Mouse (Mus musculus): ENCODE measurements at regions not wholly inside any gene's neighbourhood (a gene's known extent, or its start where the extent isn't known, plus 50 kb on each side); places are given as distances from the start of the nearest gene placed in this dataset.

GRCm38 (mm10) chr10:17516068-17516467 lies 206.9 kb upstream of the Cited2 start:
- H3K27me3 ChIP-seq (ENCODE audit: control insufficient read depth, insufficient read depth, low read length) = no peaks in the 10 kb centered on the region
- ATAC-seq (replicated peaks; ENCODE audit: extremely low read depth, insufficient read depth, low FRiP score) = no peak
- H3K4me2 ChIP-seq (ENCODE audit: low read depth, low read length) = no peak overlapping the region
- H3K9me3 ChIP-seq (replicated peaks; ENCODE audit: control insufficient read depth, low read length) = no peaks in the 10 kb centered on the region
- H3K4me1 ChIP-seq (ENCODE audit: control insufficient read depth, insufficient read depth, low read length) = no peaks in the 10 kb centered on the region
- WGBS = 91% methylated on average over 2 of the region's 2 CpGs
- H3K36me3 ChIP-seq (ENCODE audit: control insufficient read depth, insufficient read depth) = no peaks in the 10 kb centered on the region
- H3K27ac ChIP-seq (ENCODE audit: low read length) = no peak overlapping the region
- H3K4me3 ChIP-seq (ENCODE audit: low read length) = no peak overlapping the region
- H3K9ac ChIP-seq (ENCODE audit: low read length) = no peak overlapping the region

- H3K4me2 ChIP-seq (ENCODE audit: low read depth, low read length) = no peak overlapping the region
- H3K27me3 ChIP-seq (ENCODE audit: control insufficient read depth, insufficient read depth, low read length) = no peaks in the 10 kb centered on the region
- no peak overlapping the region for H3K9ac ChIP-seq (ENCODE audit: low read length)
- no peaks in the 10 kb centered on the region for H3K4me1 ChIP-seq (ENCODE audit: control insufficient read depth, insufficient read depth, low read length)
- H3K4me3 ChIP-seq (ENCODE audit: low read length) = no peak overlapping the region
- H3K36me3 ChIP-seq (ENCODE audit: control insufficient read depth, insufficient read depth) = no peaks in the 10 kb centered on the region
- no peak overlapping the region for H3K27ac ChIP-seq (ENCODE audit: low read length)
- no peaks in the 10 kb centered on the region for H3K9me3 ChIP-seq (replicated peaks; ENCODE audit: control insufficient read depth, low read length)
- 68% methylated on average over 9 of the region's 9 CpGs for WGBS
- ATAC-seq (replicated peaks; ENCODE audit: extremely low read depth, insufficient read depth, low FRiP score) = no peak
These were observed 204.4 kb upstream of the Cited2 start for GRCm38 (mm10) chr10:17518423-17519175.

- Histone ChIP-seq H3K4me2 (ENCODE audit: low read depth, low read length) (peak overlapping the region; percentile 15; the same call in 1 of the 2 replicates), H3K27ac (ENCODE audit: low read length) (peak overlapping the region; percentile 55; the same call in 1 of the 2 replicates), H3K9me3 (replicated peaks; ENCODE audit: control insufficient read depth, low read length) (no peaks in the 10 kb centered on the region), H3K4me1 (ENCODE audit: control insufficient read depth, insufficient read depth, low read length) (no peaks in the 10 kb centered on the region), H3K9ac (ENCODE audit: low read length) (no peak overlapping the region), H3K4me3 (ENCODE audit: low read length) (no peak overlapping the region), H3K36me3 (ENCODE audit: control insufficient read depth, insufficient read depth) (no peaks in the 10 kb centered on the region), H3K27me3 (ENCODE audit: control insufficient read depth, insufficient read depth, low read length) (no peaks in the 10 kb centered on the region)
- WGBS = 38% methylated on average over 5 of the region's 5 CpGs
- no peak for ATAC-seq (replicated peaks; ENCODE audit: extremely low read depth, insufficient read depth, low FRiP score)
These were observed 200.9 kb upstream of the Cited2 start for GRCm38 (mm10) chr10:17522026-17522541.

GRCm38 (mm10) chr10:17523558-17524328 lies 199.3 kb upstream of the Cited2 start:
- ATAC-seq (replicated peaks; ENCODE audit: extremely low read depth, insufficient read depth, low FRiP score) = no peak
- Histone ChIP-seq H3K9me3 (replicated peaks; ENCODE audit: control insufficient read depth, low read length) (no peaks in the 10 kb centered on the region), H3K4me3 (ENCODE audit: low read length) (no peak overlapping the region), H3K9ac (ENCODE audit: low read length) (no peak overlapping the region), H3K4me1 (ENCODE audit: control insufficient read depth, insufficient read depth, low read length) (no peaks in the 10 kb centered on the region), H3K36me3 (ENCODE audit: control insufficient read depth, insufficient read depth) (no peaks in the 10 kb centered on the region), H3K27me3 (ENCODE audit: control insufficient read depth, insufficient read depth, low read length) (no peaks in the 10 kb centered on the region), H3K4me2 (ENCODE audit: low read depth, low read length) (no peak overlapping the region), H3K27ac (ENCODE audit: low read length) (no peak overlapping the region)
- 58% methylated on average over 6 of the region's 6 CpGs for WGBS

GRCm38 (mm10) chr10:17527151-17527737 lies 195.8 kb upstream of the Cited2 start:
- Histone ChIP-seq H3K36me3 (ENCODE audit: control insufficient read depth, insufficient read depth) (no peaks in the 10 kb centered on the region), H3K9ac (ENCODE audit: low read length) (no peak overlapping the region), H3K27ac (ENCODE audit: low read length) (no peak overlapping the region), H3K4me3 (ENCODE audit: low read length) (no peak overlapping the region), H3K9me3 (replicated peaks; ENCODE audit: control insufficient read depth, low read length) (no peaks in the 10 kb centered on the region), H3K4me1 (ENCODE audit: control insufficient read depth, insufficient read depth, low read length) (peaks cover 8% of the 10 kb centered on the region), H3K27me3 (ENCODE audit: control insufficient read depth, insufficient read depth, low read length) (no peaks in the 10 kb centered on the region), H3K4me2 (ENCODE audit: low read depth, low read length) (no peak overlapping the region)
- 78% methylated on average over 4 of the region's 4 CpGs for WGBS
- no peak for ATAC-seq (replicated peaks; ENCODE audit: extremely low read depth, insufficient read depth, low FRiP score)

- no peaks in the 10 kb centered on the region for H3K36me3 ChIP-seq (ENCODE audit: control insufficient read depth, insufficient read depth)
- WGBS = 35% methylated on average over 2 of the region's 2 CpGs
- H3K4me3 ChIP-seq (ENCODE audit: low read length) = no peak overlapping the region
- no peak overlapping the region for H3K4me2 ChIP-seq (ENCODE audit: low read depth, low read length)
- H3K27ac ChIP-seq (ENCODE audit: low read length) = no peak overlapping the region
- no peak overlapping the region for H3K9ac ChIP-seq (ENCODE audit: low read length)
- H3K27me3 ChIP-seq (ENCODE audit: control insufficient read depth, insufficient read depth, low read length) = no peaks in the 10 kb centered on the region
- ATAC-seq (replicated peaks; ENCODE audit: extremely low read depth, insufficient read depth, low FRiP score) = peak; percentile 49; the same call in 1 of the 2 replicates
- peaks cover 8% of the 10 kb centered on the region for H3K4me1 ChIP-seq (ENCODE audit: control insufficient read depth, insufficient read depth, low read length)
- no peaks in the 10 kb centered on the region for H3K9me3 ChIP-seq (replicated peaks; ENCODE audit: control insufficient read depth, low read length)
These were observed 194.9 kb upstream of the Cited2 start for GRCm38 (mm10) chr10:17528116-17528515.

GRCm38 (mm10) chr10:17528846-17529245 lies 194.2 kb upstream of the Cited2 start:
- H3K4me3 ChIP-seq (ENCODE audit: low read length) = no peak overlapping the region
- no peaks in the 10 kb centered on the region for H3K9me3 ChIP-seq (replicated peaks; ENCODE audit: control insufficient read depth, low read length)
- H3K9ac ChIP-seq (ENCODE audit: low read length) = no peak overlapping the region
- no peak overlapping the region for H3K27ac ChIP-seq (ENCODE audit: low read length)
- H3K4me2 ChIP-seq (ENCODE audit: low read depth, low read length) = no peak overlapping the region
- no peaks in the 10 kb centered on the region for H3K36me3 ChIP-seq (ENCODE audit: control insufficient read depth, insufficient read depth)
- H3K27me3 ChIP-seq (ENCODE audit: control insufficient read depth, insufficient read depth, low read length) = no peaks in the 10 kb centered on the region
- no peak for ATAC-seq (replicated peaks; ENCODE audit: extremely low read depth, insufficient read depth, low FRiP score)
- H3K4me1 ChIP-seq (ENCODE audit: control insufficient read depth, insufficient read depth, low read length) = peaks cover 8% of the 10 kb centered on the region
- WGBS = 88% methylated on average over 6 of the region's 6 CpGs

GRCm38 (mm10) chr10:17529851-17530509 lies 193.0 kb upstream of the Cited2 start:
- Histone ChIP-seq H3K27ac (ENCODE audit: low read length) (no peak overlapping the region), H3K4me2 (ENCODE audit: low read depth, low read length) (no peak overlapping the region), H3K4me3 (ENCODE audit: low read length) (no peak overlapping the region), H3K27me3 (ENCODE audit: control insufficient read depth, insufficient read depth, low read length) (no peaks in the 10 kb centered on the region), H3K4me1 (ENCODE audit: control insufficient read depth, insufficient read depth, low read length) (peaks cover 8% of the 10 kb centered on the region), H3K9ac (ENCODE audit: low read length) (no peak overlapping the region), H3K9me3 (replicated peaks; ENCODE audit: control insufficient read depth, low read length) (no peaks in the 10 kb centered on the region), H3K36me3 (ENCODE audit: control insufficient read depth, insufficient read depth) (no peaks in the 10 kb centered on the region)
- WGBS = 89% methylated on average over 4 of the region's 4 CpGs
- ATAC-seq (replicated peaks; ENCODE audit: extremely low read depth, insufficient read depth, low FRiP score) = no peak
